Mouse (Mus musculus) neural tube, embryonic 14.5 days (tissue): ENCODE data around the gene Anapc15. TPM values are rescaled to one million over a fixed set of nuclear protein-coding genes. Genes with fewer than 3 reads are reported as not detected.

ENCODE experiments used
- ATAC-seq: fragments of 200-750 bp; cut with Nextera tagmentation; 2 replicates; pipeline ENCODE4 v1.8.0; 2017; ENCODE audit warnings: low read depth, mild to moderate bottlenecking, moderate TSS enrichment, moderate library complexity
- H3K27ac ChIP-seq: fragments of 300-500 bp; sonication (generic); 2 replicates; pipeline ENCODE4 v1.5.1; 2014; ENCODE audit warnings: low read depth, mild to moderate bottlenecking, control low read depth, low read length, moderate library complexity, mixed read lengths
- H3K27me3 ChIP-seq: fragments of 300-500 bp; sonication (generic); 2 replicates; pipeline ENCODE4 v1.6.1; 2014; ENCODE audit warnings: low read length; ENCODE audit not compliant: control insufficient read depth, insufficient read depth
- H3K36me3 ChIP-seq: fragments of 300-500 bp; sonication (generic); 2 replicates; pipeline ENCODE4 v1.6.1; 2014; ENCODE audit warnings: low read length, mixed read lengths; ENCODE audit not compliant: control insufficient read depth, insufficient read depth
- H3K4me1 ChIP-seq: fragments of 300-500 bp; sonication (generic); 2 replicates; pipeline ENCODE4 v1.6.1; 2014; ENCODE audit warnings: low read length; ENCODE audit not compliant: control insufficient read depth, insufficient read depth
- H3K4me2 ChIP-seq: fragments of 300-500 bp; sonication (generic); 2 replicates; pipeline ENCODE4 v1.6.1; 2014; ENCODE audit warnings: mild to moderate bottlenecking, low read depth, low read length, control low read depth
- H3K4me3 ChIP-seq: fragments of 300-500 bp; sonication (generic); 2 replicates; pipeline ENCODE4 v1.5.1; 2014; ENCODE audit warnings: low read depth, low read length, control low read depth, mixed read lengths
- H3K9ac ChIP-seq: fragments of 300-500 bp; sonication (generic); replicated peaks from 2 replicates; pipeline ENCODE4 v1.6.1; 2014; ENCODE audit warnings: low read depth, mild to moderate bottlenecking, control low read depth, low read length, mixed read lengths
- H3K9me3 ChIP-seq: fragments of 300-500 bp; sonication (generic); 2 replicates; pipeline ENCODE4 v1.6.1; 2016; ENCODE audit warnings: low read length; ENCODE audit not compliant: control insufficient read depth
- WGBS: fragments of 180-500 bp; shearing (Covaris S2); extraction: QIAGEN DNeasy Blood & Tissue Kit; methylation state at CpG from one replicate; pipeline ENCODE4 v1.1.7; 2014; 5-methylcytosine and 5-hydroxymethylcytosine counted together
- polyA plus RNA-seq: library from polyadenylated mRNA; unstranded; fragments of >200 nt; fragmentation: Nextera tagmentation; extraction: Ambion mirVana; gene quantifications from 2 replicates; pipeline ENCODE4 v1.2.1, GENCODE M21; 2014

Gene Anapc15
- polyA plus RNA-seq, 1 experiment from 2014 or later, result 77.4 TPM

DNA sequence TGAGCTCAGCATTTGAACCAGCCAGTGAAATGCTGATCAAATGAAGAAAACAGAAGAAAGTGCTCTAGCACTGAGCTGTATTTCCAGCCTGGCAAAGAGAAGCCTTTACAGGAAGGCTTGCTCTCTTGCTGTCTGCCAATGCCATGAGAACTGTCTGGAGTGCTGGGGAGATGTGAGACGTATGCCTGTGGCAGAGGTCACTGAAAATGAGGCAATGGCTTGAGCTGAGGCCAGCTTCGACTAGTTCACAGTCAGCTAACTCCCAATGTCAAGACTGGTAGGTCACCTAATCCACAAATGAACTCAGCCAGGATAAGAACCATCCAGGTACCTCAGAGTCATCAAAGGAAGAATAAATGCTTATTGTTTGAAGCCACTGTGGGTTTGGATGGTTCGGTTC lies 64.6 kb downstream of the Anapc15 start:
- Histone ChIP-seq H3K9ac (no peak overlapping the region), H3K36me3 (no peaks in the 10 kb centered on the region), H3K27me3 (no peaks in the 10 kb centered on the region), H3K9me3 (no peaks in the 10 kb centered on the region), H3K27ac (no peak overlapping the region), H3K4me1 (peaks cover 4% of the 10 kb centered on the region; the same call in 1 of the 2 replicates), H3K4me2 (no peak overlapping the region), H3K4me3 (no peak overlapping the region)
- 89% methylated on average over 3 of the region's 3 CpGs for WGBS
- no peak for ATAC-seq

DNA sequence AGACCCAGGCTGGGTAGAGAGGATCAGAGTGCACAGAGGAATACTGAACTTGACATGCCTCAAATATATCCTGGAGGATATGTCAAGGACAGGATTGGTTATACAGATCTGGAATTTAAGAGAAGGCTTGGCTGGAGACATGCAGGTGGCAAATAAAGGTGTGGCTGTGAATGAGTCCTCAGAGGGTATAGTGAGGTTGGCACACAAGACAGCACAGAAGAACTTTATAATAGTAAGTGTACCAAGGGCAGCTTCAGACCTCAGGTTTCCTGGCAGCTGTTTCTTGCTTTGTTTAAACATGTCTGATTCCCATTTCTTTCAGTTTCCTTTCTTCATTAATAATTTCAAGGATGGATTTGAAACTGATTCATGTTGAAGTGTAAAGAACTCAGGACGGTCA lies 69.0 kb downstream of the Anapc15 start:
- Histone ChIP-seq H3K9me3 (no peaks in the 10 kb centered on the region), H3K27me3 (no peaks in the 10 kb centered on the region), H3K4me2 (no peak overlapping the region), H3K4me1 (peaks cover 16% of the 10 kb centered on the region; the same call in 1 of the 2 replicates), H3K9ac (no peak overlapping the region), H3K4me3 (no peak overlapping the region; the same call in 1 of the 2 replicates), H3K36me3 (no peaks in the 10 kb centered on the region), H3K27ac (no peak overlapping the region)
- 83% methylated on average over 1 of the region's 1 CpGs for WGBS
- ATAC-seq, result no peak

DNA sequence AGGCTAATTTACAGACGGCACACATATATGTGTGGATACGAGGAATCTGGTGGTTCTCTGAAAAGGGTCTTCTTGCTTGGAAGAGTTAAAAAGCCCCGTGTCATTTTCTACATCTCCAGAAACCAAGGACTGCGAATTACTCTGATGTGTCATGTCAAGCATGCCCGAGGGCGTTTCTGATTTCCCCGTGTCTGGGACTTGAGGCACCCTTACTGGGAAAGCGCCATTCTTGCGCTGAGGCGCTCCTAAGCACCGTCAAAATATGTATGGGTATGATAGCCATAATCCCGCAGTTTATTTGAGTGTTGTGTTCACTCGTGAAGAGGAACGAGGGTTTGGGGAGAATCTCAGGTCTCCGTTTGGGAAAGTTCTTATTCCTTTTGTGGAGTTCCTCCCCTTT lies 69.8 kb downstream of the Anapc15 start:
- Histone ChIP-seq H3K4me1 (peaks cover 16% of the 10 kb centered on the region; the same call in 1 of the 2 replicates), H3K4me3 (peak overlapping the region; percentile 85), H3K36me3 (no peaks in the 10 kb centered on the region), H3K9ac (peak overlapping the region; percentile 75), H3K9me3 (no peaks in the 10 kb centered on the region), H3K27me3 (no peaks in the 10 kb centered on the region), H3K27ac (no peak overlapping the region), H3K4me2 (peak overlapping the region; percentile 75)
- WGBS, result 7% methylated on average over 15 of the region's 15 CpGs
- ATAC-seq, result peak; percentile 42

DNA sequence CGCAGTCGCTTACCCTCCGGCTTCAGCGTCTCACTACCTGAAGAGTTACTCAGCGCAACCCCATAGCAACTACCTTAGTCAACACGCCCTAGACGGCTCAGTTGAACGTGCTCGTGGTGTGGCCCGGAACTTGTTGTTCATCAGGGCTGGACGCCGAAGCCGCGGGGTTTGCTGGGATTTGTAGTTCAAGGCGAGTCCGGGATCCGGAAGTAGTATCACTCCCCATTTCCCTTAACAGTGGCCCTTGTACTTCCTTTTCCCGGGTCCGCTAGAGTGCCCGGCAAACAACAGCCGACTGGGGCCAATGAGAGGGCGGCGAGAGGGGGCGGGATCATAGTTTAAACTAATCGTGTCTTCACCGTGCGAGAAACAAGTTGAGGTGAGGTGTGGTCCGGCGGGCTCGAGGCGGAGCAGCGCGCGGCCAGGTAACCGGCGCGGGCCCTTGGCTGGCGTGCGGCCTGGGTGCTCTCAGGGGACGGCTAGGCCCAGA lies 70.3 kb downstream of the Anapc15 start, which contains the start of the genes Lrrc51 and Numa1:
Gene Lrrc51 (minus strand): TSS at position 145 of the 490 bp plus-strand sequence.
Gene Numa1 (plus strand): TSS at position 361 of the 490 bp plus-strand sequence.
- Histone ChIP-seq H3K27ac (peak within 1 kb of the TSS; percentile 52; the same call in 1 of the 2 replicates), H3K9ac (peak within 1 kb of the TSS; percentile 75), H3K4me3 (peak within 1 kb of the TSS; percentile 85), H3K27me3 (no peaks in the 10 kb centered on the region), H3K4me2 (peak within 1 kb of the TSS; percentile 75), H3K4me1 (peaks cover 16% of the 10 kb centered on the region; the same call in 1 of the 2 replicates), H3K9me3 (no peaks in the 10 kb centered on the region), H3K36me3 (no peaks in the 10 kb centered on the region)
- WGBS, result under 1% methylated on average over 40 of the region's 40 CpGs
- ATAC-seq, result peak; percentile 99

GRCm38 (mm10) chr7:101935957-101936356 lies 72.4 kb downstream of the Anapc15 start:
- WGBS, result over 99% methylated on average over 4 of the region's 4 CpGs
- Histone ChIP-seq H3K4me3 (no peak overlapping the region), H3K27me3 (no peaks in the 10 kb centered on the region), H3K9ac (no peak overlapping the region), H3K9me3 (no peaks in the 10 kb centered on the region), H3K4me1 (peaks cover 16% of the 10 kb centered on the region; the same call in 1 of the 2 replicates), H3K4me2 (no peak overlapping the region), H3K36me3 (no peaks in the 10 kb centered on the region), H3K27ac (no peak overlapping the region)
- no peak for ATAC-seq

GRCm38 (mm10) chr7:101936996-101937395 lies 73.5 kb downstream of the Anapc15 start:
- Histone ChIP-seq H3K9me3 (no peaks in the 10 kb centered on the region), H3K9ac (no peak overlapping the region), H3K27me3 (no peaks in the 10 kb centered on the region), H3K27ac (no peak overlapping the region), H3K4me2 (no peak overlapping the region), H3K4me3 (no peak overlapping the region), H3K36me3 (no peaks in the 10 kb centered on the region), H3K4me1 (peaks cover 16% of the 10 kb centered on the region; the same call in 1 of the 2 replicates)
- 97% methylated on average over 4 of the region's 4 CpGs for WGBS
- ATAC-seq, result no peak

DNA sequence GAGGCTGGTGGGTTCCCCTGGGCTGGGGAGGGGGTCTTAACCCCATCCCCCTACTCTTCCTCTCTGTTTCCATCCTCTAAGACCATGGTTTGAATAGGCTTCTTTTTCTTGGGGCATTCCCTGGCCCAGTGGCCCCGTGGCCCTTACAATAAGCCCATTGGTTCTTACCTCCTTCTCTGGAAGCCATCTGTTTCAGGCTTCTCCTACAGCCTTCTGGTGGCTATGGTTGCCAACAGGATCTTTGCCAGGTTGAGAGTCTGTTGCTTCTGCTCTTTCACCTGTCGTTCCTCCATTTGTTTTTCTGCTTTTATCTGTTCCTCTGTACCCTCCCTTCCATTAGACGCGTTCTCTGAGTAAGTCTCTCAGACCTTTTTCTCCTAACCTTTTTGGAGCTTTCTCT lies 74.1 kb downstream of the Anapc15 start:
- peaks cover 16% of the 10 kb centered on the region; the same call in 1 of the 2 replicates for H3K4me1 ChIP-seq
- no peak overlapping the region for H3K4me2 ChIP-seq
- no peak overlapping the region for H3K27ac ChIP-seq
- no peaks in the 10 kb centered on the region for H3K27me3 ChIP-seq
- no peak for ATAC-seq
- no peaks in the 10 kb centered on the region for H3K36me3 ChIP-seq
- H3K9me3 ChIP-seq, result no peaks in the 10 kb centered on the region
- WGBS, result 96% methylated on average over 4 of the region's 4 CpGs
- no peak overlapping the region for H3K4me3 ChIP-seq
- no peak overlapping the region for H3K9ac ChIP-seq

- no peak overlapping the region for H3K4me3 ChIP-seq
- ATAC-seq, result no peak
- no peaks in the 10 kb centered on the region for H3K27me3 ChIP-seq
- no peak overlapping the region for H3K27ac ChIP-seq
- WGBS, result 90% methylated on average over 2 of the region's 2 CpGs
- H3K9ac ChIP-seq, result no peak overlapping the region
- H3K4me2 ChIP-seq, result no peak overlapping the region
- H3K9me3 ChIP-seq, result no peaks in the 10 kb centered on the region
- H3K36me3 ChIP-seq, result no peaks in the 10 kb centered on the region
- H3K4me1 ChIP-seq, result peaks cover 11% of the 10 kb centered on the region; the same call in 1 of the 2 replicates
These were observed 74.8 kb downstream of the Anapc15 start for GRCm38 (mm10) chr7:101938348-101938747.

DNA sequence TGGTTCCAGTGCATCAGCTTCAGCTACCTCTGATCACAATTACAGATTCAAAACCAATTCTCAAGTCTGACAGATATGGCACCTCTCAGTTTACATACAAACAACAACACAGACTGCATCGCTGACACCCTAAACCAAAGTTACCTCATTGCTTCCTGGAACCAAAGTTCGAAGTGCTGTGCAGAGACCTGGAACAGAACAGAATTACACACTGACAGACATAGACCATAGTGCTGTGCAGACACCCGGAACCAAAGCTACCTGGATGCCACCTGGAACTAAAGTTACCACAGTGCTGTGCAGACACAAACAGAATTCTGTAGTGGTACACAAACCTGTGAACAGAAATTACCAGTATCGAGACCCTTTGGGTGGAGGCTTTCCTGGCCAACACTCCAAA lies 76.2 kb downstream of the Anapc15 start:
- H3K4me2 ChIP-seq, result no peak overlapping the region
- peaks cover 7% of the 10 kb centered on the region; the same call in 1 of the 2 replicates for H3K4me1 ChIP-seq
- 96% methylated on average over 4 of the region's 4 CpGs for WGBS
- no peak overlapping the region for H3K9ac ChIP-seq
- no peaks in the 10 kb centered on the region for H3K36me3 ChIP-seq
- H3K27me3 ChIP-seq, result no peaks in the 10 kb centered on the region
- no peak overlapping the region for H3K27ac ChIP-seq
- ATAC-seq, result no peak
- H3K4me3 ChIP-seq, result no peak overlapping the region
- H3K9me3 ChIP-seq, result no peaks in the 10 kb centered on the region
